Mouse (Mus musculus) thymus, adult 2 months (tissue): ENCODE measurements around the gene Slc39a11.

Experiments used
- CTCF ChIP-seq: fragments of 200-500 bp; IDR thresholded peaks from 2 replicates; pipeline ENCODE4 v1.5.1; 2012; ENCODE audit warnings: mild to moderate bottlenecking, control low read depth, low read length, moderate library complexity, borderline replicate concordance; ENCODE audit not compliant: control insufficient read depth, poor library complexity, insufficient read depth; ENCODE audit errors: extremely low read depth
- POLR2A ChIP-seq: fragments of 200-500 bp; IDR thresholded peaks from 2 replicates; pipeline ENCODE4 v1.6.1; 2012; ENCODE audit warnings: mild to moderate bottlenecking, low read length, control low read depth, moderate library complexity; ENCODE audit not compliant: control insufficient read depth, poor library complexity, insufficient read depth; ENCODE audit errors: extremely low read depth

- TF ChIP-seq POLR2A (no peak), CTCF (no peak)
Measured at GRCm38 (mm10) chr11:113262062-113262461, 387.8 kb downstream of the Slc39a11 start.
